Mouse (Mus musculus): ENCODE results near the gene Olfr785. TPM values are rescaled to one million over a fixed set of nuclear protein-coding genes. Genes with fewer than 3 reads are reported as not detected.
"Not testable (repeated sequence)": the region's sequence is repeated elsewhere in the genome, so short reads cannot be mapped to it uniquely, and the experiment has no call there.

Olfr785 gene
- polyA plus RNA-seq (2015; fragmentation: Nextera tagmentation; extraction: Ambion mirVana), result not detected in 2 replicates

- no peak within 1 kb of the TSS for H3K27ac ChIP-seq (replicated peaks)
- no peaks in the 10 kb centered on the region for H3K9me3 ChIP-seq
- no peaks in the 10 kb centered on the region for H3K27me3 ChIP-seq
- WGBS, result 78% methylated on average over 2 of the region's 2 CpGs
- H3K4me3 ChIP-seq, result no peak within 1 kb of the TSS
- no peaks in the 10 kb centered on the region for H3K36me3 ChIP-seq
- no peak within 1 kb of the TSS for H3K4me2 ChIP-seq
- no peak for ATAC-seq (ENCODE audit: low FRiP score, low read depth)
- H3K4me1 ChIP-seq (replicated peaks), result no peaks in the 10 kb centered on the region
- no peak within 1 kb of the TSS for H3K9ac ChIP-seq
Observed at GRCm38 (mm10) chr10:129405126-129405525, at the start of gene Olfr785. TSS of gene Olfr785 (plus strand) at chr10:129405426.

GRCm38 (mm10) chr10:129356496-129356895 is 48.7 kb upstream of the Olfr785 start:
- not testable (repeated sequence) for H3K36me3 ChIP-seq; ATAC-seq (ENCODE audit: low FRiP score, low read depth)
- 85% methylated on average over 4 of the region's 4 CpGs for WGBS

GRCm38 (mm10) chr10:129357307-129357706 is 47.9 kb upstream of the Olfr785 start:
- H3K4me1 ChIP-seq (replicated peaks), result no peaks in the 10 kb centered on the region
- H3K27ac ChIP-seq (replicated peaks), result no peak overlapping the region
- no peaks in the 10 kb centered on the region for H3K36me3 ChIP-seq
- H3K4me2 ChIP-seq, result no peak overlapping the region
- H3K9ac ChIP-seq, result no peak overlapping the region
- H3K27me3 ChIP-seq, result no peaks in the 10 kb centered on the region
- 83% methylated on average over 5 of the region's 5 CpGs for WGBS
- ATAC-seq (ENCODE audit: low FRiP score, low read depth), result no peak
- no peak overlapping the region for H3K4me3 ChIP-seq
- 0 out of 2 replicates have a peak, but pooled peaks cover 3% of the 10 kb centered on the region for H3K9me3 ChIP-seq

More at GRCm38 (mm10) chr10:129356496-129356895, 48.7 kb upstream of the Olfr785 start:
- H3K27ac ChIP-seq (replicated peaks); H3K9ac ChIP-seq; H3K4me2 ChIP-seq; H3K4me1 ChIP-seq (replicated peaks); H3K27me3 ChIP-seq; H3K4me3 ChIP-seq; H3K9me3 ChIP-seq: not testable (repeated sequence)

GRCm38 (mm10) chr10:129374051-129374450 is 31.2 kb upstream of the Olfr785 start:
- H3K27ac ChIP-seq (replicated peaks); H3K36me3 ChIP-seq; H3K4me1 ChIP-seq (replicated peaks); ATAC-seq (ENCODE audit: low FRiP score, low read depth); H3K4me2 ChIP-seq; H3K9me3 ChIP-seq; H3K4me3 ChIP-seq; H3K9ac ChIP-seq; H3K27me3 ChIP-seq: not testable (repeated sequence)
- 95% methylated on average over 5 of the region's 5 CpGs for WGBS

GRCm38 (mm10) chr10:129383783-129384182 is 21.4 kb upstream of the Olfr785 start, which contains the start of gene Olfr784:
TSS of gene Olfr784 (plus strand) at chr10:129384083.
- no peak within 1 kb of the TSS for H3K4me3 ChIP-seq
- H3K9ac ChIP-seq, result no peak within 1 kb of the TSS
- no peak within 1 kb of the TSS for H3K4me2 ChIP-seq
- H3K27ac ChIP-seq (replicated peaks), result no peak within 1 kb of the TSS
- H3K9me3 ChIP-seq, result no peaks in the 10 kb centered on the region
- H3K27me3 ChIP-seq, result no peaks in the 10 kb centered on the region
- no peak for ATAC-seq (ENCODE audit: low FRiP score, low read depth)
- no peaks in the 10 kb centered on the region for H3K36me3 ChIP-seq
- no peaks in the 10 kb centered on the region for H3K4me1 ChIP-seq (replicated peaks)

GRCm38 (mm10) chr10:129400892-129401291 is 4.3 kb upstream of the Olfr785 start:
- no peak for ATAC-seq (ENCODE audit: low FRiP score, low read depth)

GRCm38 (mm10) chr10:129427006-129427405 is 21.8 kb downstream of the Olfr785 start, which contains the start of gene Olfr786:
TSS of gene Olfr786 (plus strand) at chr10:129427306.
- no peak for ATAC-seq (ENCODE audit: low FRiP score, low read depth)
- H3K27me3 ChIP-seq, result no peaks in the 10 kb centered on the region
- no peaks in the 10 kb centered on the region for H3K9me3 ChIP-seq

More at GRCm38 (mm10) chr10:129400892-129401291, 4.3 kb upstream of the Olfr785 start:
- Histone ChIP-seq H3K9me3 (no peaks in the 10 kb centered on the region), H3K36me3 (no peaks in the 10 kb centered on the region), H3K27me3 (no peaks in the 10 kb centered on the region), H3K4me2 (no peak overlapping the region), H3K27ac (replicated peaks) (no peak overlapping the region), H3K4me1 (replicated peaks) (no peaks in the 10 kb centered on the region), H3K4me3 (no peak overlapping the region), H3K9ac (no peak overlapping the region)
- WGBS, result 39% methylated on average over 5 of the region's 5 CpGs

More at GRCm38 (mm10) chr10:129427006-129427405, 21.8 kb downstream of the Olfr785 start, which contains the start of gene Olfr786:
- Histone ChIP-seq H3K9ac (no peak within 1 kb of the TSS), H3K36me3 (no peaks in the 10 kb centered on the region), H3K4me3 (no peak within 1 kb of the TSS), H3K4me1 (replicated peaks) (no peaks in the 10 kb centered on the region), H3K4me2 (no peak within 1 kb of the TSS), H3K27ac (replicated peaks) (no peak within 1 kb of the TSS)

Other genes starting within 250 kb of the Olfr785 start
- gene Olfr771, start 240.7 kb upstream of the Olfr785 start, polyA plus RNA-seq (2015; fragmentation: Nextera tagmentation; extraction: Ambion mirVana), result not detected in 2 replicates
- not detected in 2 replicates for gene Olfr772, start 227.5 kb upstream of the Olfr785 start, polyA plus RNA-seq (2015; fragmentation: Nextera tagmentation; extraction: Ambion mirVana)
- not detected in 2 replicates for gene Olfr773, start 218.0 kb upstream of the Olfr785 start, polyA plus RNA-seq (2015; fragmentation: Nextera tagmentation; extraction: Ambion mirVana)
- gene Olfr774, start 169.2 kb upstream of the Olfr785 start, polyA plus RNA-seq (2015; fragmentation: Nextera tagmentation; extraction: Ambion mirVana), result not detected in 2 replicates
- gene Olfr775, start 157.0 kb upstream of the Olfr785 start, polyA plus RNA-seq (2015; fragmentation: Nextera tagmentation; extraction: Ambion mirVana), result not detected in 2 replicates
- not detected in 2 replicates for gene Olfr776, start 146.3 kb upstream of the Olfr785 start, polyA plus RNA-seq (2015; fragmentation: Nextera tagmentation; extraction: Ambion mirVana)
- gene Olfr777, start 133.9 kb upstream of the Olfr785 start, polyA plus RNA-seq (2015; fragmentation: Nextera tagmentation; extraction: Ambion mirVana), result not detected in 2 replicates
- gene Olfr780, start 87.3 kb upstream of the Olfr785 start, polyA plus RNA-seq (2015; fragmentation: Nextera tagmentation; extraction: Ambion mirVana), result not detected in 2 replicates
- not detected in 2 replicates for gene Olfr781, start 76.6 kb upstream of the Olfr785 start, polyA plus RNA-seq (2015; fragmentation: Nextera tagmentation; extraction: Ambion mirVana)
- gene Olfr782, start 56.6 kb upstream of the Olfr785 start, polyA plus RNA-seq (2015; fragmentation: Nextera tagmentation; extraction: Ambion mirVana), result not detected in 2 replicates
- 0.13 and 0.16 TPM in 2 replicates for gene Olfr784, start 21.3 kb upstream of the Olfr785 start, polyA plus RNA-seq (2015; fragmentation: Nextera tagmentation; extraction: Ambion mirVana)
- not detected in 2 replicates for gene Olfr786, start 21.9 kb downstream of the Olfr785 start, polyA plus RNA-seq (2015; fragmentation: Nextera tagmentation; extraction: Ambion mirVana)
- gene Olfr787, start 56.4 kb downstream of the Olfr785 start, polyA plus RNA-seq (2015; fragmentation: Nextera tagmentation; extraction: Ambion mirVana), result not detected in 2 replicates
- gene Olfr788, start 65.6 kb downstream of the Olfr785 start, polyA plus RNA-seq (2015; fragmentation: Nextera tagmentation; extraction: Ambion mirVana), result not detected in 2 replicates
- gene Olfr789, start 79.3 kb downstream of the Olfr785 start, polyA plus RNA-seq (2015; fragmentation: Nextera tagmentation; extraction: Ambion mirVana), result not detected in 2 replicates
- gene Olfr790, start 93.1 kb downstream of the Olfr785 start, polyA plus RNA-seq (2015; fragmentation: Nextera tagmentation; extraction: Ambion mirVana), result not detected in 2 replicates
- gene Olfr791, start 116.4 kb downstream of the Olfr785 start, polyA plus RNA-seq (2015; fragmentation: Nextera tagmentation; extraction: Ambion mirVana), result not detected in 2 replicates
- not detected in 2 replicates for gene Olfr792, start 133.7 kb downstream of the Olfr785 start, polyA plus RNA-seq (2015; fragmentation: Nextera tagmentation; extraction: Ambion mirVana)
- gene Olfr794, start 162.2 kb downstream of the Olfr785 start, polyA plus RNA-seq (2015; fragmentation: Nextera tagmentation; extraction: Ambion mirVana), result not detected in 2 replicates
- gene Olfr796, start 207.1 kb downstream of the Olfr785 start, polyA plus RNA-seq (2015; fragmentation: Nextera tagmentation; extraction: Ambion mirVana), result not detected in 2 replicates
- not detected in 2 replicates for gene Olfr798, start 222.5 kb downstream of the Olfr785 start, polyA plus RNA-seq (2015; fragmentation: Nextera tagmentation; extraction: Ambion mirVana)
- not detected in 2 replicates for gene Olfr799, start 232.1 kb downstream of the Olfr785 start, polyA plus RNA-seq (2015; fragmentation: Nextera tagmentation; extraction: Ambion mirVana)

Data from hindbrain, embryonic 15.5 days (tissue).